Mouse (Mus musculus): ENCODE results near the gene Vps13d.

The Vps13d gene

GRCm38 (mm10) chr4:145147006-145147961 lies 47.5 kb downstream of the Vps13d start:
- no peak for DNase-seq

GRCm38 (mm10) chr4:145143533-145143932 lies 51.3 kb downstream of the Vps13d start:
- no peak for DNase-seq

- no peak for DNase-seq
Observed at GRCm38 (mm10) chr4:145136705-145137104, 58.1 kb downstream of the Vps13d start.

GRCm38 (mm10) chr4:145135473-145135872 lies 59.3 kb downstream of the Vps13d start:
- DNase-seq: no peak

GRCm38 (mm10) chr4:145130772-145131171 lies 64.0 kb downstream of the Vps13d start:
- DNase-seq: no peak

GRCm38 (mm10) chr4:145129956-145130548 lies 64.8 kb downstream of the Vps13d start:
- peak; percentile 62 to 76 for DNase-seq

GRCm38 (mm10) chr4:145125463-145126220 lies 69.2 kb downstream of the Vps13d start:
- DNase-seq: peak in 1 of 2 experiments; percentile 25

GRCm38 (mm10) chr4:145124419-145124818 lies 70.4 kb downstream of the Vps13d start:
- no peak for DNase-seq

- DNase-seq: no peak
Observed at GRCm38 (mm10) chr4:145111641-145112040, 83.2 kb downstream of the Vps13d start.

GRCm38 (mm10) chr4:145110736-145111135 lies 84.1 kb downstream of the Vps13d start:
- no peak for DNase-seq

- DNase-seq: peak in 1 of 2 experiments; percentile 42
Observed at GRCm38 (mm10) chr4:145106796-145107195, 88.0 kb downstream of the Vps13d start.

GRCm38 (mm10) chr4:145105319-145105718 lies 89.5 kb downstream of the Vps13d start:
- no peak for DNase-seq

- no peak for DNase-seq
Observed at GRCm38 (mm10) chr4:145104917-145105316, 89.9 kb downstream of the Vps13d start.

- no peak for DNase-seq
Observed at GRCm38 (mm10) chr4:145103617-145104016, 91.2 kb downstream of the Vps13d start.

GRCm38 (mm10) chr4:145101823-145102718 lies 92.7 kb downstream of the Vps13d start:
- DNase-seq: no peak

- DNase-seq: peak in 1 of 2 experiments; percentile 17
Observed at GRCm38 (mm10) chr4:145099853-145100252, 95.0 kb downstream of the Vps13d start.

- no peak for DNase-seq
Observed at GRCm38 (mm10) chr4:145099344-145099743, 95.5 kb downstream of the Vps13d start.

GRCm38 (mm10) chr4:145097974-145098373 lies 96.8 kb downstream of the Vps13d start:
- peak; percentile 95 for DNase-seq

- peak; percentile 64 to 73 for DNase-seq
Observed at GRCm38 (mm10) chr4:145096481-145097039, 98.2 kb downstream of the Vps13d start.

- peak in 1 of 2 experiments; percentile 17 for DNase-seq
Observed at GRCm38 (mm10) chr4:145086509-145086908, 108.3 kb downstream of the Vps13d start.

GRCm38 (mm10) chr4:145079324-145079723 lies 115.5 kb downstream of the Vps13d start:
- no peak for DNase-seq

- no peak for DNase-seq
Observed at GRCm38 (mm10) chr4:145074276-145074675, 120.5 kb downstream of the Vps13d start.

Data from cerebellum, postnatal 10 days (tissue).